10 mouse cellular contexts compared by ENCODE assay signal in genomic region chr17:54896198-54896597, GRCm38 (mm10).
DNase-seq lines count a peak whose midpoint lies in the region; ATAC-seq lines count a peak whose summit lies in the region.
"Had no signal": no experiment of that assay in that cellular context is flagged by ENCODE, and none has a peak within 500 bp of the region (broad histone marks: within the 10 kb centered on the region; RNA-seq: fewer than 3 reads in every experiment).

No protein-coding gene starts in this region.

- H3K4me2 ChIP-seq in kidney, embryonic 15.5 days, result no peak overlapping the region
- H3K4me2 ChIP-seq in heart, embryonic 12.5 days, result no peak overlapping the region

- no peak overlapping the region for H3K9ac ChIP-seq in kidney, embryonic 15.5 days
- H3K9ac ChIP-seq in heart, embryonic 12.5 days, result no peak overlapping the region

- no peaks in the 10 kb centered on the region for H3K4me1 ChIP-seq in kidney, embryonic 15.5 days
- no peaks in the 10 kb centered on the region for H3K4me1 ChIP-seq in heart, embryonic 12.5 days (replicated peaks)

- H3K4me3 ChIP-seq in kidney, embryonic 15.5 days (replicated peaks), result no peak overlapping the region
- H3K4me3 ChIP-seq in heart, embryonic 12.5 days, result no peak overlapping the region

- H3K27ac ChIP-seq in kidney, embryonic 15.5 days, result 0 out of 2 replicates have a peak overlapping the region, but pooled peaks have one; percentile 3
- no peak overlapping the region for H3K27ac ChIP-seq in heart, embryonic 12.5 days (ENCODE audit: poor library complexity, severe bottlenecking)

- H3K9me3 ChIP-seq in kidney, embryonic 15.5 days (replicated peaks), result no peaks in the 10 kb centered on the region
- H3K9me3 ChIP-seq in heart, embryonic 12.5 days (replicated peaks), result no peaks in the 10 kb centered on the region

- WGBS in kidney, embryonic 15.5 days, result 43% methylated on average over 4 of the region's 4 CpGs
- WGBS in heart, embryonic 12.5 days, result 55% methylated on average over 4 of the region's 4 CpGs

- H3K27me3 ChIP-seq in kidney, embryonic 15.5 days, result no peaks in the 10 kb centered on the region
- H3K27me3 ChIP-seq in heart, embryonic 12.5 days (replicated peaks), result no peaks in the 10 kb centered on the region

- ATAC-seq in kidney, embryonic 15.5 days (replicated peaks; ENCODE audit: low FRiP score), result no peak; the same call in 1 of the 2 replicates
- no peak for ATAC-seq in heart, embryonic 12.5 days (ENCODE audit: insufficient number of reproducible peaks, low FRiP score)

- H3K36me3 ChIP-seq in kidney, embryonic 15.5 days, result no peaks in the 10 kb centered on the region
- no peaks in the 10 kb centered on the region for H3K36me3 ChIP-seq in heart, embryonic 12.5 days

- DNase-seq in kidney, adult 11 months, result no peak
- DNase-seq in NIH3T3 (ENCODE audit: low read depth), result peak; percentile 11
- peak; percentile 8 for DNase-seq in brain, embryonic 18.5 days (ENCODE audit: low read depth, low spot score)
- peak; percentile 10 to 14 for DNase-seq in layer of hippocampus, postnatal 10 days (ENCODE audit: low spot score in 2 of 2)
- no peak for DNase-seq in adrenal gland, adult 2 months
- no peak for DNase-seq in T-cell, adult 2 months (ENCODE audit: low spot score)
- DNase-seq: heart, adult 11 months; lung, postnatal 4 days had no signal

Comparison
In these comparisons a context has a peak if more than half of its experiments do, and no peak if none do; other contexts are left out.
1. DNase-seq: peak in NIH3T3 (single experiment), brain, embryonic 18.5 days (single experiment) and layer of hippocampus, postnatal 10 days (2 of 2); none in kidney, adult 11 months (single experiment), adrenal gland, adult 2 months (single experiment) and T-cell, adult 2 months (single experiment).